Mouse (Mus musculus) ES-Bruce4 (cell line): ENCODE results near the gene Slc24a3.

Experiments
- CTCF ChIP-seq: IDR thresholded peaks from one replicate; pipeline ENCODE4 v1.8.1; 2011; ENCODE audit warnings: low read depth, low read length
- POLR2A ChIP-seq: IDR thresholded peaks from one replicate; pipeline ENCODE4 v1.8.1; 2011; ENCODE audit warnings: low read length; ENCODE audit not compliant: insufficient read depth

DNA sequence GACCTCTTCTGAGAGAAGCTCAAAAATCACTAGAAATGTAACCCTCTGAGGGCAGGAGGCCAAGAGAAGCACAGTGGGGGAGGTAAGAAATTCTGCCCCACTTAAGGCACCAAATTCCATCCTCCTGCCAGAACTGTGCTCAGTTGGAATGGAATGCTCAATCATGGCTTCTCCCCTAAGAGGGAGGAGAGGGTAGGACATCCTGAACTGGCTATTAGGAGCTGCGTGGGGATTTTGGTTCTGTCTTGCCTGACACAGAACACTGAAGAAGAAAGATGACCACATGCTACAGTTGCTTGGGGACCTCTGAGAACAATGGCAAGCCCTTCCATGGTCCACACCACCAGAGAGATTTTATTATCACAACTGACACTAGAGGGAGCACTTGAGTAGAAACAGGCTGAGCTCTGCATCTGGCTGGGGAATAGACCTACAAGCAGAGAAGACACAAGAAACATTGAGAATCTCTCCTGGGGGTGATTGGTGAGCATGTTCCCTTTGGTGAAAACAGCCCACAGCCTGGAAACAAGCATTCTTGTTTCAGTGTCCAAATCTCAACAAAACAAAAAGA, 389.9 kb downstream of the Slc24a3 start:
- TF ChIP-seq POLR2A (no peak), CTCF (peak; percentile 10)
